Mouse (Mus musculus) C2C12 (cell line): ENCODE measurements at regions not wholly inside any gene's neighbourhood (a gene's known extent, or its start where the extent isn't known, plus 50 kb on each side); places are given as distances from the start of the nearest gene placed in this dataset.

ENCODE experiments used
- CTCF ChIP-seq: IDR thresholded peaks from one replicate; pipeline ENCODE4 v1.5.1; 2011; ENCODE audit not compliant: control insufficient read depth, insufficient read depth, insufficient read length
- MAX ChIP-seq: IDR thresholded peaks from one replicate; pipeline ENCODE4 v1.6.1; 2011; ENCODE audit warnings: mild to moderate bottlenecking, control low read depth

GRCm38 (mm10) chr5:148740366-148741266, 188.0 kb upstream of the Ubl3 start:
- TF ChIP-seq MAX (no peak), CTCF (no peak)
